Mouse (Mus musculus): ENCODE results near the gene Tcn2. TPM values are rescaled to one million over a fixed set of nuclear protein-coding genes. Genes with fewer than 3 reads are reported as not detected.
"Not testable (repeated sequence)": the region's sequence is repeated elsewhere in the genome, so short reads cannot be mapped to it uniquely, and the experiment has no call there.

Gene Tcn2
- polyA plus RNA-seq, 1 experiment from 2014 or later: 31.1 TPM

DNA sequence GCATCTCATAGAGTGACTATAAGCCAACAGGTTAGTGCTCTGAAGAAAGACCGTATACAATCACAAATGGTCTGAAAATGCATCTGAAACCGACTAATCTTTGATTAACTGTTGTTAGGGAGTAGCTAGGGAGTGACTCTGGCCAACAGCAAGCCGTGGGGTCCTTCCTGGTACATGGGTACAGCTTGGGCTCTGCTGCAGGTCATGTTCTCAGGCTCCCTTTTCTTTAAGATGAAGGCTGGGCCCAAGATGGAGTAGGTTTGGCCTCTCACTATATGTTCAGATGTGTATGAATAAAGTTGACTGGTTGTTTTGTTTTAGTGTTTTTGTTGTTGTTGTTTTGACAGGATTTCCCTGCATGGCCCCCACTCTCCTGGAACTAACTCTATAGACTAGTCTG lies 29.8 kb upstream of the Tcn2 start:
- Histone ChIP-seq H3K27me3 (0 out of 2 replicates have a peak, but pooled peaks cover 5% of the 10 kb centered on the region), H3K4me1 (replicated peaks) (peaks cover 28% of the 10 kb centered on the region), H3K9ac (no peak overlapping the region), H3K4me3 (no peak overlapping the region), H3K36me3 (no peaks in the 10 kb centered on the region), H3K4me2 (no peak overlapping the region), H3K9me3 (no peaks in the 10 kb centered on the region), H3K27ac (replicated peaks) (no peak overlapping the region)
- 72% methylated on average over 3 of the region's 3 CpGs for WGBS
- ATAC-seq (ENCODE audit: low read depth): no peak

GRCm38 (mm10) chr11:3960901-3961300 lies 28.9 kb upstream of the Tcn2 start:
- WGBS: 54% methylated on average over 2 of the region's 2 CpGs
- Histone ChIP-seq H3K4me2 (no peak overlapping the region), H3K9me3 (0 out of 2 replicates have a peak, but pooled peaks cover 2% of the 10 kb centered on the region), H3K4me1 (replicated peaks) (peaks cover 21% of the 10 kb centered on the region), H3K27ac (replicated peaks) (no peak overlapping the region), H3K4me3 (no peak overlapping the region), H3K9ac (no peak overlapping the region), H3K36me3 (no peaks in the 10 kb centered on the region), H3K27me3 (0 out of 2 replicates have a peak, but pooled peaks cover 5% of the 10 kb centered on the region)
- no peak for ATAC-seq (ENCODE audit: low read depth)

- H3K4me1 ChIP-seq (replicated peaks); H3K4me3 ChIP-seq; H3K4me2 ChIP-seq; ATAC-seq (ENCODE audit: low read depth); H3K36me3 ChIP-seq; H3K27ac ChIP-seq (replicated peaks); H3K9ac ChIP-seq; H3K27me3 ChIP-seq: not testable (repeated sequence)
- 0 out of 2 replicates have a peak, but pooled peaks cover 11% of the 10 kb centered on the region for H3K9me3 ChIP-seq
- WGBS: 81% methylated on average over 4 of the region's 4 CpGs
These were observed 23.4 kb upstream of the Tcn2 start for GRCm38 (mm10) chr11:3955371-3955770.

DNA sequence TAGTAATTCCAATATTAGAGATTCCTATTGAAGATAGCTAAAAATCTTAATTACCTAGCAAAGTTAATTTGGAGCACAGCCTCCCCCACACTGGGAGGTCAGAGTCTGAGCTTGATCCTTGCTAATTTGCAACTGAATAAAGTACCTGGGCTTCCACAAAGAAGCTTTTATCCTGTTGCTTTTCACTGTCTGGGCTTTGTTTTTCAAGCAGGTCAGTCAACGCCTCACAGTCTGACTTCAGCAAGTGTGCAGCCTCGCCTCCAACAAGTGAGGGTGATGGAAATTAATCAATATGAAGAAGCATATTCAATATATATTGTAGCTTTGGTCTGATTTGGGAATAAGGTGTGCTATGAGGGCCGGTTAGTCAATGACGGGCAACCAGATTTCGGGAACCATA lies 22.9 kb upstream of the Tcn2 start:
- H3K36me3 ChIP-seq; H3K4me1 ChIP-seq (replicated peaks); H3K4me3 ChIP-seq; H3K9ac ChIP-seq; H3K4me2 ChIP-seq; ATAC-seq (ENCODE audit: low read depth); H3K27ac ChIP-seq (replicated peaks); H3K27me3 ChIP-seq: not testable (repeated sequence)
- H3K9me3 ChIP-seq: 0 out of 2 replicates have a peak, but pooled peaks cover 11% of the 10 kb centered on the region
- 81% methylated on average over 5 of the region's 5 CpGs for WGBS

DNA sequence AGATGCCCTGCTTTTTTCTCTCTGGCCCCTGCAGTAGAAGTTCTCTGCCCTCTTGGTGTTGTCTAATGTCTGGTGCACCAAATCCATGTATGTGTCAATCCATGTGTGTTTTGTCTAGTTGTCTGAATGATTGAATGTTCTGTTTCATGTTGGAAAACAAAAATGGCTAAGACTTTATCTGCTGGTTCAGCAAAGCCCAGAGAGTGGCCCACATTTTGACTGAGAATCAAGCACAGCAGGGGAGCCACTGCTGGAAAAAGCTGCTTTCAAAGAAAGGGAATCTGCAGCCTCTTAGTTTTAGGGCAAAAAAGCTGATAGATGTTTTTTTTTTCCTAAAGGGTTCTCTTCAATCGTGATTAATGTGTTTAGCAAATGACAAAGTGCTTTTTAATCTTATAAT lies 14.4 kb upstream of the Tcn2 start:
- no peak overlapping the region for H3K4me3 ChIP-seq
- no peak for ATAC-seq (ENCODE audit: low read depth)
- H3K4me1 ChIP-seq (replicated peaks): no peaks in the 10 kb centered on the region
- H3K4me2 ChIP-seq: no peak overlapping the region
- H3K36me3 ChIP-seq: no peaks in the 10 kb centered on the region
- H3K9ac ChIP-seq: no peak overlapping the region
- H3K9me3 ChIP-seq: no peaks in the 10 kb centered on the region
- H3K27me3 ChIP-seq: no peaks in the 10 kb centered on the region
- 20% methylated on average over 1 of the region's 1 CpGs for WGBS
- no peak overlapping the region for H3K27ac ChIP-seq (replicated peaks)

- 93% methylated on average over 7 of the region's 7 CpGs for WGBS
- no peak overlapping the region for H3K27ac ChIP-seq (replicated peaks)
These were observed 9.4 kb upstream of the Tcn2 start for GRCm38 (mm10) chr11:3941371-3941770.

DNA sequence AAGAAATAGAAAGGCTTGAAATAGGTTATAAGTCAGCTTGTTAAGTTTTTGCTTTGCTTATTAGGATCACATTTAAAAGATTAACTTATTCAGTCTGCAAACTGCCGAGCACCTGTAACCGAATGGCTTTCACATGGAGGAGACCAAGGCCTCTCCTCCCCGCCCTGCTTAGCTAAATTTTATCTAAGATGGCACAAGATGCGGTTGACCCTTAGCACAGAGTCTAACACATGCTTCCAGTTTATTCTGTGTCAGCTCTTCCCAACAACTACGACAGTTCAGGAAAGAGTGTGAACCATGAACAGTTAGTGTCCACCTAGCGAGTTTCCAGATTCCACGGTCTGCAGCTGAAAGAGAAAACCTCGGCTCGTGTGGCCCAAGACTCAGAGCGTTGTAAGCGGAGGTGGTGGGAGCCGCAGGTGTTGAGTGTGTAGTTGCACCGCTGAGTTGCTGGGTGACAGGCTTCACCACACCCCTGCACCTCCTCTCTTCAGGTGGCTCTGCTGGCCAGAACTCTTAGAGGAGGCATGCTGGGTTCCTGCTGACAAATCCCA lies 5.4 kb upstream of the Tcn2 start:
- Histone ChIP-seq H3K27ac (replicated peaks) (no peak overlapping the region), H3K4me2 (no peak overlapping the region), H3K27me3 (no peaks in the 10 kb centered on the region), H3K36me3 (no peaks in the 10 kb centered on the region), H3K9me3 (no peaks in the 10 kb centered on the region), H3K4me1 (replicated peaks) (0 out of 2 replicates have a peak, but pooled peaks cover under 1% of the 10 kb centered on the region), H3K4me3 (no peak overlapping the region), H3K9ac (no peak overlapping the region)
- ATAC-seq (ENCODE audit: low read depth): no peak
- WGBS: 85% methylated on average over 13 of the region's 13 CpGs

More at GRCm38 (mm10) chr11:3941371-3941770, 9.4 kb upstream of the Tcn2 start:
- ATAC-seq (ENCODE audit: low read depth): no peak
- no peak overlapping the region for H3K4me3 ChIP-seq
- H3K36me3 ChIP-seq: no peaks in the 10 kb centered on the region
- H3K4me2 ChIP-seq: no peak overlapping the region
- no peaks in the 10 kb centered on the region for H3K9me3 ChIP-seq
- H3K4me1 ChIP-seq (replicated peaks): no peaks in the 10 kb centered on the region
- H3K27me3 ChIP-seq: no peaks in the 10 kb centered on the region
- no peak overlapping the region for H3K9ac ChIP-seq

DNA sequence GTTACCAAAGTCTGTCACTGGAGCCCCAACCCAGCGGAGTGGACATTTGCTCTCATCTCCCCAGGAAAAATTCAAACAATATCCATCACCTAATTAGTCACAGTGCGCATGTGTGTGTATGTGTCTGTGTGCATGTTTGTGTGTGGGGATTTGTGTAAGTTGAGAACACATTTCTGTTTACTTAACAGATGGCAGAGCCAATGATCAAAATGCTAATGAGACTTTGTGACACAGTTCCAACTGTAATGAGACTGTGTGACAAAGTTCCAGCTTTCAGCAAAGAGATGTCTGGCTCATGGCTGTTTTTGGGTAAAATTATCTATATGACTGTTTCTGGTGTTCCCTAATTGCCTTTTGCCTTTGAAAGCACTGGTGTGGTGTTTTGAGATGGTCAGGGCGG lies 4.4 kb upstream of the Tcn2 start:
- 86% methylated on average over 3 of the region's 3 CpGs for WGBS
- Histone ChIP-seq H3K36me3 (no peaks in the 10 kb centered on the region), H3K4me1 (replicated peaks) (peaks cover 9% of the 10 kb centered on the region), H3K9ac (no peak overlapping the region), H3K4me2 (no peak overlapping the region), H3K9me3 (no peaks in the 10 kb centered on the region), H3K27ac (replicated peaks) (no peak overlapping the region), H3K27me3 (no peaks in the 10 kb centered on the region), H3K4me3 (no peak overlapping the region)
- no peak for ATAC-seq (ENCODE audit: low read depth)

DNA sequence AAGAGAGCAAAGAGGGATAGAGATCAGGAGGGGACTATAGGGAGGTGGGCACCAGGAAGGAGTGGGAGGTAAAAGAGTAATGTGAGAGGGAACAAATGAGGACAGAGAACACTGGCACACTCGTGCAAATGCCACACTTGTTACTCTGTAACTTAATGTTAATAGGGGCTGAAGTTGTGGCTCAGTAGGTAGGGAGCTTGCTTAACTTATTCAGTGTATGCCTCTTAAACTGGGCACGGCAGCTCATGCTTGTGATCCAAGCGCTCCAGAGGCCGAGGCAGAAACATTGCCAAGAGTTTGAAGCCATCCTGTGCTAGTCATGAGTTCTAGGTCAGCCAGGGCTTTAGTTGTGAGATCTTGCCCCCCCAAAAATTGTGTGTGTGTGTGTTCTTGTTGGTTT lies 3.2 kb upstream of the Tcn2 start:
- no peak overlapping the region for H3K4me2 ChIP-seq
- no peak overlapping the region for H3K4me3 ChIP-seq
- no peak overlapping the region for H3K27ac ChIP-seq (replicated peaks)
- no peak overlapping the region for H3K9ac ChIP-seq
- H3K4me1 ChIP-seq (replicated peaks): peaks cover 18% of the 10 kb centered on the region
- WGBS: 86% methylated on average over 4 of the region's 4 CpGs
- H3K27me3 ChIP-seq: no peaks in the 10 kb centered on the region
- ATAC-seq (ENCODE audit: low read depth): no peak
- H3K9me3 ChIP-seq: no peaks in the 10 kb centered on the region
- H3K36me3 ChIP-seq: no peaks in the 10 kb centered on the region

DNA sequence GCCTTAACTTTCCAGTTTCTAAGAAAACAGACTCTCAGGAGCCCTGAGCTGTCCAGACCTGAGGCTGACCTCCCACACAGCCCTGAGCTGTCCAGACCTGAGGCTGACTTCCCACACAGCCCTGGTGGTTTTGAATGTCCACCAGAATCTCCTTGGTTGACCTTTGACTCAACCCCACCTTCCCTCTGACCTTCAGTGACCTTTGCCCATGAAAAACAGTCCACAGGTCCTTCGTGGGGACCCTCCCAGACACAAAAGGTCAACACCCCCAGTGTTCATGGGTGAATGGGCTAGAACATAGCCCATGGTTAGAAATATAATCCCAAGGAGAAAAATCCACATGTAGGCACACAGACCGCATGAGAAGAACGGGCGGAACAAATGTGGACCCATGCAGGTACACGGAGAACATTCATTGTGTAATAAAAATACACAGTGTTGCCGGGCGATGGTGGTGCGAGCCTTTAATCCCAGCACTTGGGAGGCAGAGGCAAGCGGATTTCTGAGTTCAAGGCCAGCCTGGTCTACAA lies 1.9 kb upstream of the Tcn2 start:
- WGBS: 91% methylated on average over 9 of the region's 9 CpGs

GRCm38 (mm10) chr11:3930931-3931330 lies 1.0 kb downstream of the Tcn2 start:
- Histone ChIP-seq H3K36me3 (peaks cover 10% of the 10 kb centered on the region; the same call in 1 of the 2 replicates), H3K4me2 (peak overlapping the region; percentile 68), H3K4me1 (replicated peaks) (peaks cover 18% of the 10 kb centered on the region), H3K27ac (replicated peaks) (no peak overlapping the region), H3K27me3 (no peaks in the 10 kb centered on the region), H3K9me3 (no peaks in the 10 kb centered on the region), H3K9ac (peak overlapping the region; percentile 66), H3K4me3 (peak overlapping the region; percentile 44)
- WGBS: 22% methylated on average over 6 of the region's 6 CpGs
- peak; percentile 15; the same call in 1 of the 2 replicates for ATAC-seq (ENCODE audit: low read depth)

More for the DNA sequence above, 1.9 kb upstream of the Tcn2 start:
- Histone ChIP-seq H3K9me3 (no peaks in the 10 kb centered on the region), H3K4me2 (no peak overlapping the region), H3K4me3 (no peak overlapping the region), H3K4me1 (replicated peaks) (peaks cover 18% of the 10 kb centered on the region), H3K27me3 (no peaks in the 10 kb centered on the region), H3K9ac (no peak overlapping the region), H3K27ac (replicated peaks) (no peak overlapping the region), H3K36me3 (no peaks in the 10 kb centered on the region)
- ATAC-seq (ENCODE audit: low read depth): no peak

DNA sequence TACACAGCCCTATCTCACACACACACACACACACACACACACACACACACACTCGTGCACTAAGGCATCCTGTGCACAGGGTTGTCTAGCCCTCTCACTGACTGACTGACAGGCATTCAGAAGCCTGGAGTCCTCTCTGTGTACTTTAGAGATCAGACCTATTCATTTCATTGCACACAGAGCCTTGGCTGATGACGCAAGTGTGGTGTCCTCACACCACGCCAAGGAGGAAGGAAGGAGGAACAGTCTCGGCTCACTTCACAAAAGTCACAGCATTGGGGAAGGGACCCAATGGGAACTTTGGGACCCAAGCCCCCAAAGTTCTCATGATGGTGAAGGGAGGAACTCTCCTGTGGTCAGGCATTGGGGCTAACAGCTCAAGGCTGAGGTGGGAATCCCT lies 1.9 kb downstream of the Tcn2 start:
- no peak overlapping the region for H3K4me2 ChIP-seq
- H3K36me3 ChIP-seq: peaks cover 13% of the 10 kb centered on the region; the same call in 1 of the 2 replicates
- H3K4me3 ChIP-seq: no peak overlapping the region
- no peaks in the 10 kb centered on the region for H3K27me3 ChIP-seq
- no peak overlapping the region for H3K27ac ChIP-seq (replicated peaks)
- H3K4me1 ChIP-seq (replicated peaks): peaks cover 18% of the 10 kb centered on the region
- H3K9ac ChIP-seq: no peak overlapping the region
- ATAC-seq (ENCODE audit: low read depth): no peak
- H3K9me3 ChIP-seq: no peaks in the 10 kb centered on the region
- 86% methylated on average over 4 of the region's 4 CpGs for WGBS

DNA sequence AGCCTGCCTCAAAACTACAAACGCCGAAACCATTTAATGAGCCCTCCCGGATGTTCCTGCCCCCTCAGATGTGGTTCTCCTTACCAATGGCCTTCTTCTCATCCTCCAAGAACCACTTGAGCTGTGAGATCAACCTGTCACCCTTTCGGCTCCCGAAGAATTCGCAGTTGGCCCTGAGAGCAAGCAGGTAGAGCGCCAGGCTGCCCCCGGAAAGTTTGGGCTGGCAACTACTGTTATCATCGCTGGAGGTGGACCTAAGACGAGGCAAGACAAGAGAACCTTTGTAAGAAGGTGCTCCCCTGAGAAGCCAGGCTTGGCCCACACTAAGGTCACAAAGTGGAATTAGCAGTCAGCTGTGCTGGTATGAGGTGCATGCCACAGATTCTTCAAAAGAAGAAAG lies 6.0 kb downstream of the Tcn2 start:
- Histone ChIP-seq H3K36me3 (peaks cover 33% of the 10 kb centered on the region), H3K4me3 (no peak overlapping the region), H3K9ac (no peak overlapping the region), H3K4me1 (replicated peaks) (peaks cover 5% of the 10 kb centered on the region), H3K27ac (replicated peaks) (no peak overlapping the region), H3K4me2 (no peak overlapping the region), H3K9me3 (no peaks in the 10 kb centered on the region), H3K27me3 (no peaks in the 10 kb centered on the region)
- ATAC-seq (ENCODE audit: low read depth): no peak
- 93% methylated on average over 10 of the region's 10 CpGs for WGBS
